Mouse (Mus musculus): ENCODE measurements around the gene Zdhhc24. TPM values are rescaled to one million over a fixed set of nuclear protein-coding genes. Genes with fewer than 3 reads are reported as not detected.

Zdhhc24 gene
- 10.9 and 11.1 TPM in 2 replicates for polyA plus RNA-seq (2015; fragmentation: Nextera tagmentation; extraction: Ambion mirVana)

GRCm38 (mm10) chr19:4878405-4879323 is at the start of gene Zdhhc24:
Gene Zdhhc24, plus strand, starts transcription at chr19:4878668.
- peak within 1 kb of the TSS; percentile 91 for H3K9ac ChIP-seq (ENCODE audit: low read depth, low read length)
- ATAC-seq = peak; percentile 100
- peaks cover 2% of the 10 kb centered on the region; the same call in 1 of the 2 replicates for H3K27me3 ChIP-seq (replicated peaks; ENCODE audit: control insufficient read depth, insufficient read depth, low read length)
- no peaks in the 10 kb centered on the region for H3K9me3 ChIP-seq (ENCODE audit: control insufficient read depth, low read length)
- H3K4me3 ChIP-seq (ENCODE audit: low read length) = peak within 1 kb of the TSS; percentile 100
- peak within 1 kb of the TSS; percentile 35 for H3K27ac ChIP-seq (ENCODE audit: low read length)
- under 1% methylated on average over 52 of the region's 52 CpGs for WGBS
- peaks cover 8% of the 10 kb centered on the region for H3K4me1 ChIP-seq (ENCODE audit: control insufficient read depth, insufficient read depth, low read length)
- no peaks in the 10 kb centered on the region for H3K36me3 ChIP-seq (ENCODE audit: control insufficient read depth, insufficient read depth, low read length)
- peak within 1 kb of the TSS; percentile 92 for H3K4me2 ChIP-seq (ENCODE audit: low read depth, low read length)

- H3K9me3 ChIP-seq (ENCODE audit: control insufficient read depth, low read length) = no peaks in the 10 kb centered on the region
- H3K4me2 ChIP-seq (ENCODE audit: low read depth, low read length) = no peak overlapping the region
- H3K36me3 ChIP-seq (ENCODE audit: control insufficient read depth, insufficient read depth, low read length) = no peaks in the 10 kb centered on the region
- 55% methylated on average over 7 of the region's 7 CpGs for WGBS
- H3K27ac ChIP-seq (ENCODE audit: low read length) = no peak overlapping the region
- H3K9ac ChIP-seq (ENCODE audit: low read depth, low read length) = no peak overlapping the region
- peak; percentile 39 for ATAC-seq
- 0 out of 2 replicates have a peak, but pooled peaks cover 3% of the 10 kb centered on the region for H3K4me1 ChIP-seq (ENCODE audit: control insufficient read depth, insufficient read depth, low read length)
- no peaks in the 10 kb centered on the region for H3K27me3 ChIP-seq (replicated peaks; ENCODE audit: control insufficient read depth, insufficient read depth, low read length)
- no peak overlapping the region for H3K4me3 ChIP-seq (ENCODE audit: low read length)
These were observed 49.3 kb upstream of the Zdhhc24 start for GRCm38 (mm10) chr19:4829156-4829555.

GRCm38 (mm10) chr19:4833977-4834376 is 44.5 kb upstream of the Zdhhc24 start:
- no peak overlapping the region for H3K27ac ChIP-seq (ENCODE audit: low read length)
- H3K4me2 ChIP-seq (ENCODE audit: low read depth, low read length) = no peak overlapping the region
- no peaks in the 10 kb centered on the region for H3K9me3 ChIP-seq (ENCODE audit: control insufficient read depth, low read length)
- no peak overlapping the region for H3K4me3 ChIP-seq (ENCODE audit: low read length)
- H3K36me3 ChIP-seq (ENCODE audit: control insufficient read depth, insufficient read depth, low read length) = no peaks in the 10 kb centered on the region
- no peaks in the 10 kb centered on the region for H3K27me3 ChIP-seq (replicated peaks; ENCODE audit: control insufficient read depth, insufficient read depth, low read length)
- ATAC-seq = no peak
- WGBS = 86% methylated on average over 8 of the region's 8 CpGs
- no peak overlapping the region for H3K9ac ChIP-seq (ENCODE audit: low read depth, low read length)
- peaks cover 11% of the 10 kb centered on the region for H3K4me1 ChIP-seq (ENCODE audit: control insufficient read depth, insufficient read depth, low read length)

GRCm38 (mm10) chr19:4836096-4836495 is 42.4 kb upstream of the Zdhhc24 start:
- Histone ChIP-seq H3K27ac (ENCODE audit: low read length) (peak overlapping the region; percentile 30; the same call in 1 of the 2 replicates), H3K4me1 (ENCODE audit: control insufficient read depth, insufficient read depth, low read length) (peaks cover 14% of the 10 kb centered on the region), H3K27me3 (replicated peaks; ENCODE audit: control insufficient read depth, insufficient read depth, low read length) (peaks cover 6% of the 10 kb centered on the region; the same call in 1 of the 2 replicates), H3K9ac (ENCODE audit: low read depth, low read length) (no peak overlapping the region), H3K4me3 (ENCODE audit: low read length) (no peak overlapping the region), H3K9me3 (ENCODE audit: control insufficient read depth, low read length) (no peaks in the 10 kb centered on the region), H3K36me3 (ENCODE audit: control insufficient read depth, insufficient read depth, low read length) (no peaks in the 10 kb centered on the region), H3K4me2 (ENCODE audit: low read depth, low read length) (no peak overlapping the region)
- ATAC-seq = no peak
- 51% methylated on average over 2 of the region's 2 CpGs for WGBS

- WGBS = 97% methylated on average over 6 of the region's 6 CpGs
- no peak for ATAC-seq
- Histone ChIP-seq H3K9ac (ENCODE audit: low read depth, low read length) (no peak overlapping the region), H3K27me3 (replicated peaks; ENCODE audit: control insufficient read depth, insufficient read depth, low read length) (peaks cover 9% of the 10 kb centered on the region; the same call in 1 of the 2 replicates), H3K36me3 (ENCODE audit: control insufficient read depth, insufficient read depth, low read length) (no peaks in the 10 kb centered on the region), H3K4me1 (ENCODE audit: control insufficient read depth, insufficient read depth, low read length) (peaks cover 14% of the 10 kb centered on the region), H3K9me3 (ENCODE audit: control insufficient read depth, low read length) (no peaks in the 10 kb centered on the region), H3K4me2 (ENCODE audit: low read depth, low read length) (no peak overlapping the region), H3K27ac (ENCODE audit: low read length) (no peak overlapping the region), H3K4me3 (ENCODE audit: low read length) (no peak overlapping the region)
These were observed 41.4 kb upstream of the Zdhhc24 start for GRCm38 (mm10) chr19:4837049-4837448.

- WGBS = 29% methylated on average over 10 of the region's 10 CpGs
- no peaks in the 10 kb centered on the region for H3K36me3 ChIP-seq (ENCODE audit: control insufficient read depth, insufficient read depth, low read length)
- H3K27me3 ChIP-seq (replicated peaks; ENCODE audit: control insufficient read depth, insufficient read depth, low read length) = peaks cover 9% of the 10 kb centered on the region; the same call in 1 of the 2 replicates
- H3K9me3 ChIP-seq (ENCODE audit: control insufficient read depth, low read length) = no peaks in the 10 kb centered on the region
- H3K4me1 ChIP-seq (ENCODE audit: control insufficient read depth, insufficient read depth, low read length) = peaks cover 14% of the 10 kb centered on the region
- peak; percentile 49 for ATAC-seq
- H3K4me2 ChIP-seq (ENCODE audit: low read depth, low read length) = peak overlapping the region; percentile 97
- peak overlapping the region; percentile 78 for H3K9ac ChIP-seq (ENCODE audit: low read depth, low read length)
- H3K27ac ChIP-seq (ENCODE audit: low read length) = no peak overlapping the region
- H3K4me3 ChIP-seq (ENCODE audit: low read length) = peak overlapping the region; percentile 63
These were observed 39.8 kb upstream of the Zdhhc24 start for GRCm38 (mm10) chr19:4838526-4839140.

GRCm38 (mm10) chr19:4839149-4839548 is 39.3 kb upstream of the Zdhhc24 start, which contains the start of the genes Ccs and Ccdc87:
Gene Ccs, minus strand, starts transcription at chr19:4839332.
Gene Ccdc87, plus strand, starts transcription at chr19:4839366.
- H3K27me3 ChIP-seq (replicated peaks; ENCODE audit: control insufficient read depth, insufficient read depth, low read length) = peaks cover 9% of the 10 kb centered on the region; the same call in 1 of the 2 replicates
- peak; percentile 99 for ATAC-seq
- H3K9me3 ChIP-seq (ENCODE audit: control insufficient read depth, low read length) = no peaks in the 10 kb centered on the region
- no peaks in the 10 kb centered on the region for H3K36me3 ChIP-seq (ENCODE audit: control insufficient read depth, insufficient read depth, low read length)
- peak within 1 kb of the TSS; percentile 78 for H3K9ac ChIP-seq (ENCODE audit: low read depth, low read length)
- peaks cover 14% of the 10 kb centered on the region for H3K4me1 ChIP-seq (ENCODE audit: control insufficient read depth, insufficient read depth, low read length)
- no peak within 1 kb of the TSS for H3K27ac ChIP-seq (ENCODE audit: low read length)
- WGBS = 0% methylated on average over 25 of the region's 25 CpGs
- H3K4me2 ChIP-seq (ENCODE audit: low read depth, low read length) = peak within 1 kb of the TSS; percentile 97
- peak within 1 kb of the TSS; percentile 63 for H3K4me3 ChIP-seq (ENCODE audit: low read length)

GRCm38 (mm10) chr19:4840848-4841247 is 37.6 kb upstream of the Zdhhc24 start:
- no peak overlapping the region for H3K9ac ChIP-seq (ENCODE audit: low read depth, low read length)
- WGBS = 80% methylated on average over 9 of the region's 9 CpGs
- H3K4me1 ChIP-seq (ENCODE audit: control insufficient read depth, insufficient read depth, low read length) = peaks cover 14% of the 10 kb centered on the region
- H3K27ac ChIP-seq (ENCODE audit: low read length) = no peak overlapping the region
- no peaks in the 10 kb centered on the region for H3K9me3 ChIP-seq (ENCODE audit: control insufficient read depth, low read length)
- peaks cover 9% of the 10 kb centered on the region; the same call in 1 of the 2 replicates for H3K27me3 ChIP-seq (replicated peaks; ENCODE audit: control insufficient read depth, insufficient read depth, low read length)
- H3K4me3 ChIP-seq (ENCODE audit: low read length) = no peak overlapping the region
- ATAC-seq = no peak
- H3K36me3 ChIP-seq (ENCODE audit: control insufficient read depth, insufficient read depth, low read length) = no peaks in the 10 kb centered on the region
- H3K4me2 ChIP-seq (ENCODE audit: low read depth, low read length) = no peak overlapping the region

- no peak overlapping the region for H3K9ac ChIP-seq (ENCODE audit: low read depth, low read length)
- H3K4me3 ChIP-seq (ENCODE audit: low read length) = no peak overlapping the region
- peaks cover 11% of the 10 kb centered on the region for H3K4me1 ChIP-seq (ENCODE audit: control insufficient read depth, insufficient read depth, low read length)
- no peak overlapping the region for H3K27ac ChIP-seq (ENCODE audit: low read length)
- H3K36me3 ChIP-seq (ENCODE audit: control insufficient read depth, insufficient read depth, low read length) = no peaks in the 10 kb centered on the region
- no peaks in the 10 kb centered on the region for H3K9me3 ChIP-seq (ENCODE audit: control insufficient read depth, low read length)
- no peak for ATAC-seq
- H3K4me2 ChIP-seq (ENCODE audit: low read depth, low read length) = no peak overlapping the region
- H3K27me3 ChIP-seq (replicated peaks; ENCODE audit: control insufficient read depth, insufficient read depth, low read length) = peaks cover 9% of the 10 kb centered on the region; the same call in 1 of the 2 replicates
- 67% methylated on average over 2 of the region's 2 CpGs for WGBS
These were observed 35.9 kb upstream of the Zdhhc24 start for GRCm38 (mm10) chr19:4842611-4843010.

All from intestine, embryonic 16.5 days (tissue).